Mouse (Mus musculus) activated CD4-positive, CD25-positive, alpha-beta regulatory T cell, adult 4 months (primary cell): Measurements from ENCODE around the gene Ak2. TPM values are rescaled to one million over a fixed set of nuclear protein-coding genes. Genes with fewer than 3 reads are reported as not detected.
A peak's percentile ranks its signal among the peaks of the same experiment; 100 is the strongest.

Source experiments
- ATAC-seq: one replicate; pipeline ENCODE4 v1.8.0; 2017
- polyA plus RNA-seq, 2 experiments: library from polyadenylated mRNA; unstranded; fragments of 100-300 nt; shearing (Covaris generic); gene quantifications; one replicate each; pipeline ENCODE4 v1.2.1; 2017

The Ak2 gene
- polyA plus RNA-seq, 2 experiments from 2014 or later, result 62.4 to 108 TPM

DNA sequence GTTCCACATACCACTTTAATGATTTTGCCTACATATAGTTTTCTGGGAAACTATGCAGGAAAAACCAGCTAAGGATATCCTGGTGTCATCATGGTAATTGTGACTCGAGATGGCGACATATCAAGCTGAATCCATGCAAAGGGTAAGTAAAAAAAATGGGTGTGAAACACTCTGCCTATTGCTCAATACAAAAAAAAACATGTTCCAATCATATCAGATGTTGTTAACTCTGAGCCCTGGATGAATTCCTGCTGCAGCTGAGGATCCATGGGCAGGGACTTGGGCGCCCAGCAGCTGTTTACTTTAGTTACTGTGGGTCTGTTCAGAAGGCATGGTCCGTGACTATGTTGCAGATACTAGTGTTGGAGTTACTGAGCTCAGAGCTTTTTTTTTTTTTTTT lies 15.2 kb upstream of the Ak2 start:
- no peak for ATAC-seq

DNA sequence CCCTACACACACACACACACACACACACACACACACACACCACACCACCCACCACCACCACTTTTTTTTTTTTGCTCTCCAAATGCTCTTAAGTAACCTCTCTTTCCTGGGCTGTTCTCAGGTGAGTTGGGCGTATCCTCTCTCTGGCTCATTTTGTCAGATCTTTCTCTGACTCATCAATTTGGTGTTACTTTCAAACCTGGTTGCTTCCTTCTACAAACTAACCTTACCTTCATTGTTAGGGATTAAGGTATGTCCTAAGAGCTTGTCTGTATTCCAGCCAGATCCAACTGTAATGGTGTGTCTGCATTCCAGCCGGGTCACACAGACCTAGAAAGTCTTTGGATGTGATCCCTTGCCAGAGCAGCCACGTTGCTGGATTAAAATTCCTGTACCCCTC lies 14.5 kb upstream of the Ak2 start:
- no peak for ATAC-seq

DNA sequence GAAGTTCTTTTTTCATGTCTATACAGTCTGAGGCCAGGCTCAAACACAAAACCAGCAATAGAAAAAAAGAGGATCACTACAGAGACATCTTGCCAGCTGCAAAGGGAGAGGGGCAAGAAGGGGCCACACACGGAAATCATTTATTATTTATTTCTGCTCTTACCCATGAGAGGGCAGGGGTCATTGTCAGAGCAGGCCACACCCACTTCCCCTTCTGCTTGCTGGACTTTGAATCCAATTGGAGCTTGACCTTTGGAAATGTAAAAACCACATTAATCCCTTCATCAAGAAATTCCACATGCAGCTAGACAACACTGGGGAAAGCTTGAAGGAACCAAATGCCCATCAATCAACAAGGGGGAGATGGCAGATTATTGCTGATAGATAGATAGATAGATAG lies 13.1 kb upstream of the Ak2 start:
- no peak for ATAC-seq

DNA sequence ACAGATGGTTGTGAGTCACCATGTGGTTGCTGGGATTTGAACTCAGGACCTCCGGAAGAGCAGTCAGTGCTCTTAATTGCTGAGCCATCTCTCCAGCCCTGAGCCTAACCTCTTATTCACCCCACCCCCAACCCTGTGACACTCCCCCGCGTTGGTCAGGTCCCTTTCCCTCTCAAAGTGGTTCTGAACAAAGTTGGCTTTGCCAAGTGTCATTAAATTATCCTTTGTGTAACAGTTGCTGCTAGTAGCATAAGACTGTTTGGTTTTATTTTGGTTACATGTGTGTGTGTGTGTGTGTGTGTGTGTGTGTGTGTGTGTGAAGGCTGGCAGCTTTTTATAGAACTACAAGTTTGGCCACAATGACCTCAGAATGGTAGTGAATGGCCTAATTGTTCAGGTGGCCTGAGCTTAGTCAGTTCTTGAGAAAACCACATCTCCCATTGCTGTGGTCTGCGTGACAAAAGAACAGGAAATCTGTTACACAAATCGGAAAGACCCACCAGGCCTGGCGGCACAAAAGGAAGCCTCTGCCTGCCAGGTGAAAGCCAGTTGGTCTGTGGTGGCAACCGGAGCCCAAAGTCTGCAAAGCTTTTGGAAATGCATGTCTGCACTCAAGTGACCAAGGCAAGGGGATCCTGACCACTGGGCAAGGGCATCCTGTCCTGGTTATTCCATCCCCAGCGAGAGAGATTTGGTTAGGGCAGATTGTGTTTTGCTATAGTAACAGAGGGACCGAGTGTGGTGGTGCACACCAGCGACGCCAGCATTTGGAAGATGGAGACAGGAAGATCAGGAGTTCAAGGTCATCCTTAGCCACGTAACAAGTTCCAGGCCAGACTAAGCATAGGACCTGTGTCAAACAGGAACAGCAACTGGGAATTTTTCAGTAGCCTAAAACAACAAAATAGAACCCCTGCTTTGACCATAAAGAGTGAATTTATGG lies 10.6 kb upstream of the Ak2 start:
- ATAC-seq, result peak; percentile 68

DNA sequence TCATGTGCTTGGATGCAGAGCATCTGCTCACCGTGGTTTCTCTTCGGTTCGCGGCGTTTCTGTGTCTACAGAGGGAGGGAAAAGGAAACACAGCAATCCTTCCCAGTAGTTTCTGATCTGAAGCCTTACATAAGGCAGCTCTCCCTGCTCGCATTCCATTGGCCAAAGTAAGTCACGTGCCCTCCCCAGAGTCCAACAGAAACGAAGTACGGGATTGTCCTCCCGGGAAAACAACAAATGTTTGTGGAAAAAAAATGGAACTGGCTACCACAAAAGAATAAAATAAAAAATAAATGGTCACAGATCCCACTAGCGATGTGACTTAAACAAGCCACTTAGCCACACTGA lies 10.0 kb upstream of the Ak2 start:
- no peak for ATAC-seq

DNA sequence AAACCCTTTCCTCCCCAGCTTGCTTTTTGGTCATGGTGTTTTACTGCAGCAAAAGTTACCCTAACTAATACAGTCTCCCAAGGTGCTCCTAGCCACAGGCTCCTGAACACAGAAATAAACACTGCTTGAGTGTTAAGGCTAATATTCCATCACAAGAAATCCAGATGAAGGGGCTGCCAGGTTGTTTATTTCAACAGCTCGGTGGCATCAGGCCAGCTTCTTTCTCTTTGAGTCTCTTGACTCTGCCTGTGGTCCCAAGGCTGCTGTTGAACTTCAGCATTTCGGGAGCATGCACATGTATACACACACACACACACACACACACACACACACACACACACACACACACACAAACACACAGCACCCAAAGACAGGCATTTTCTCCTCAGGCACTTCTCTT lies 8.6 kb upstream of the Ak2 start:
- ATAC-seq, result no peak

DNA sequence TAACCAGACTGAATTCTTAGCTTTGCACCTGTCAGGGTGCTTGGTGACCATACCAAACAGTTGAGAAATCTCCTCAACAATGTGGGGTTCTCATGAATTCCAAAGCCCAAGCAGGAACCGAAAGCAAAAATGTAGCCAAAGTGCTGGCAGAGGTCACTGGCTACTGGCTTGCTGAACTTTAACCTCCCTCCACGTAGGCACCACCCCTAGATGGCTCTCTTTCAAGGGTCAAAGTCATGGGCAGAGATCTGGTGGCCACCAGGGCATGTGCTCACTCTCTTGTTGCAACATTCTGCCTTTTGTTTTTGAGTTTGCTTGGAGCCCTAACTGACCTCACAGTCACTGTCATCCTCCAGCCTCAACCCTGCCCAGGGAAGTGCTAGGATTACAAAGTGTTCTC lies 8.1 kb upstream of the Ak2 start:
- ATAC-seq, result no peak

DNA sequence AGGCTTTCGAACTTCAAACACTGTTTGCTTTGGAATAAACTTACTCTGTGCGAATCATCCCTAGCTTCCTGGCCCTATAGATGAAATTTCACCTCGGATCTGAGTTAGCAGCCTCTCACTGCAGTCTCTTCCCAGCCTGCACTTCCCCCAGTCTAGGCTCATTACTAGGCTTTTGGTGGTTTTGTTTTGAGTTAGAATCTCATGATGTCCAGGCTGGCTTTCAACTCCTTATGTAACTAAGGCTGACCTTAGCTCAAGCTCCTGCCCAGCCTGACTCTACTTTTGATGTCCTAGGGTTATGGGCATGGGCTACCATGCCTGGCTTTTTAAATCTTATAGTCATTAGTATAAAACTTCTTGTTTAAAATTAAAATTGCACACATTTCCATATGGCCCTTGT lies 7.2 kb upstream of the Ak2 start:
- no peak for ATAC-seq

DNA sequence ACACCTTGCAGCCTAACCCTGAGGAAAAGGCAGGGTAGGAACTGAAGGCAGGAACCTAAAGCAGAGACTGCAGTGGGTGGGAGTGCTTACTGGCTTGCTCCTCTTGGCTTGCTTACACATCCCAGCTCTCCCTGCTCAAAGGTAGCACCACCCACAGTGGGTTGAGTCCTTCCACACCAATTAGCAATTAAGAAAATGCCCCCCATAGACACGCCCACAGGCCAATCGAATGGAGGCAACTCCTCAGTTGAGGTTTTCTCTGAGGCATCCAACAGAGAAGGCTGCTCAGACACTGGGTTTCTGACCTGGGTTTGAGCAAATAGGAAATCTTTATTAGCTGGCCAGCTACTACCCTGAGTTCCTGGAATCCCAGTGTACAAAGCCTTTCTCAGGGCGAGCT lies 2.8 kb upstream of the Ak2 start:
- no peak for ATAC-seq

DNA sequence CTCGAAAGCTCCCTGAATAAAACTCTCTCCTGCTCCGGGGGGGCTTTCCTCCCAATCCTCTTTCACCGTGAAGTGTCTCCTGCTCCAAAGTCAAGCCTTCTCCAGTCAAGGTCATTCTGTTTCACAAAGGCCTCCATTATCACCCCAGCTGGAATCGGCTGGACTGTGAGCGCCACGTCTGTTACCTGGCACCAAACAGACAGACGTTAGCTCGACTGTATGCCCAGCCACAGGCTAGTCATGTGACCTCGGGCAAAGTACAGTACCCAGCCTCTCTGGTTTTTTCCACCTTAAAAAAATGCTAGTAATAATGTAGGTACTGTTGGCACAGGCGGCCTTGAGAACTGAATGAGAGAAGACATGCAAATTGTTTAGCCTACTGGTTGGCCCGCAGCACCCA lies 2.1 kb upstream of the Ak2 start:
- ATAC-seq, result no peak

DNA sequence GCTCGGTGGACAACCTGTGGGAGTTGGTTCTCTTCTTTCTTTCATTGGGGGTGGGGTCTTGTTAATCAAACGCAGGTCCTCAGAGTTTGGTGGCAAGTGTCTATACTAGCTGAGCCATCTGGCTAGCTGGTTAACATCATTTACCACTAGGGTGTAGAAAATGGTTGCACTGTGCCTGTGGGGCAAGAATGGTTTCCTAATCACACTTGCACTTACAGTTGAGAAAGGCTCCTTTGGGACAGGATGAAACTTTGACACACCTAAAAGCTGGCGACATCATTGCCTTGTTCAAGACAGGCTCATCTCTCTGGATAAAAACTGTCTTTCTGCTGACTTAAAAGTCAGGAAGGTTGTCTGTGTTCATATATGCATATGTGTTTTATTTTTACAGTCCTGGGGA lies 418 bp downstream of the Ak2 start:
- no peak for ATAC-seq

DNA sequence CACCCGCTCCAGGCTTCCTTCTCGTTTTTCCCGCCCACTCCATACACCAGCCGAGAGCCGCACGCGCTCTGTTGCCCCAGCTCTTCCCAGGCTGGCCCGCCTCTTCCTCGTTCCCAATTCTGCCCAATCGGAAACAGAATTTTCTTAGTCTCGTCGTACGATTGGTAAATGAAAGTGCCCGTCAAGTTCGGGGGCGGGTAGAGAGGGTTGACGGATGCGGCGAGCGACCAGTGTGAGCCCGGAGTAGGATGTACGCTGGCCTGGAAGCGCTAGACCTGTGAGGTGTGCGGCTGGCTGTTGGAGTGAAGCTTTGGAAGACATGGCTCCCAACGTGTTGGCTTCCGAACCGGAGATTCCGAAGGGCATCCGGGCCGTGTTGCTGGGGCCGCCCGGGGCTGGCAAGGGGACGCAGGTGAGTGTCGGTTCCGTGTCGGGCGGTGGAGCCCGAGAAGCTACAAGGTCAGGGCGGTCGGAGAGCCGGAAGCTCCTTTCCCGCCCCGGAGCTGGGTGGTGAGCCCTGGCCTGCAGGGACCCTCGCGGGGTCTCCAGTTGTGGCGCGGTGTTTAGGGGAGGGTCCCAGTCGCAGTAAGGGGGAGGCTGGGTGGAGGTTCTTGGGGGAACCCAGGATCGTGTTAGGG lies 1.4 kb downstream of the Ak2 start:
- ATAC-seq, result peak; percentile 99

DNA sequence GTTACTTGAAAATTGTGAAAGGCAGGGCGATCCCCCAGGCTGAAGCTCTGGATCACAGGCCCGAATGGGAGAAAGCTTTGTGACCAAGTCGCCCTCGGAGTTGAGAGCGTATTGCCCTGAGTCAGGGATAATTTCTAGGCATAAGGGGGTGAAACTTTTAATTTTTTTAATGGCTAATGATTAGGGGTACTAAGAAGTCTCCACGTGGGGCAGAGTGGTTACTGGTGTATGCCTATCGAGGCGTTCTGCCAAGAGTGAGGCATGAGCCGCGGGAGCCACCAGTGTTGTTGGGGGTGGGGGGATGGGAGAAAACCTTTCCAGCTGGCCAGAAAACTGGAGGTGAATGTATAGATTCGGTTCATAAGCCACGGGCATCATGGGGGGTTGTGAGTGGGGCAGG lies 1.9 kb downstream of the Ak2 start:
- ATAC-seq, result no peak

DNA sequence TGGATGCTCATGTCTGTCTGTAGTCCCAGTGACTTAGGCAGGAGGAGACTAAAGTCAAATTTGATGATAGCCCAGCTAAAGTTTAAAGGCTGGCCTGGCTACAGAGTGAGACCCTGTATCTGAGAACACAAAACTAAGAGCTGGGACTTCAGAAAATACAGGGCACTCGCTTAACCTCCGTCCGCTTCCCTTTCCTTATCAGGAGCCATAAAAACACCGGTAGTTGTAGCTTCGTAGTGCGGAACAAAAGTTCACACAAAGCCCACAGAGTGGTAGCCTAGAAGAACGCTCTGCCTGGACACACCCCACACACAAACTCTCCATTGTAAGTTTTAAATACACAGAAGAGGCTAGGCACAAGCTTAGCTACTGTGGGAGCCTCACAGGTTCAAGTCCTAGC lies 3.5 kb downstream of the Ak2 start:
- no peak for ATAC-seq

DNA sequence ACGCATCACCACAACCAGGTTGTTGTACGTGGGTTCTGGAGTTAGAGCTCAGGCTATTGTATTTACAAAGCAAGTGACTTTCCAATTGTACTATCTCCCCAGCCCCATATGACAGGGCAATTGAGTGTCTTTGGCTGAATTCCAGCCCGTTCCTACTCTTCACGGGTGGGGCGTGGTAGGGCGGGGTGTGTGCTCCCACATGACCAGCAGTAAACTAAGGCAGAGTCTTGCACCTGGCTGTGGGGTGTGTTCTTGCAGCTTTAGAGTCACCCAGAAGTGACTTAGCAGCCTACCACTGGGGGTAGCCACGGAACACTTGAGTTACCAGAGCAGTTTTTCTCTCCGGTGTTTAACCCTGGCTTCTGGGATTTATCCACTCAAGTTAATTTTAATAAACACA lies 5.5 kb downstream of the Ak2 start:
- no peak for ATAC-seq

DNA sequence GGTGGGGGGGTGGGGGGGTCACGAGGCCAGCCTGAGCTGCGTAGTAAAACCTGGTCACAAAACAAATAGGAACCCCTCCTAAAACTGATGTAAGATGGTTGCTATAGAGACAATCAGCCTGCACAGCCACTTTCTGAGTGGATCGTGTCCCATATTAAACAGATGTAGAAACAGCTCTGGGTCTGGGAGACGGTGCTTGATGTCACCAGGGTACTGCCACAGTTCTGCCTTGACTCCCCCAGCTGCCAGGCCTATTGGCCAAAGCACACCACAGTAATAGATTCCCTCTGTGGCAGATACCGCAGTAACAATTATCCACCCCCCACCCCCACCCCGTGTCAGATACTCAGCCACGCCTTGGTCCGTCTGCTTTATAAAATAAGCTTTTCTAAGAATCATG lies 6.6 kb downstream of the Ak2 start:
- no peak for ATAC-seq

DNA sequence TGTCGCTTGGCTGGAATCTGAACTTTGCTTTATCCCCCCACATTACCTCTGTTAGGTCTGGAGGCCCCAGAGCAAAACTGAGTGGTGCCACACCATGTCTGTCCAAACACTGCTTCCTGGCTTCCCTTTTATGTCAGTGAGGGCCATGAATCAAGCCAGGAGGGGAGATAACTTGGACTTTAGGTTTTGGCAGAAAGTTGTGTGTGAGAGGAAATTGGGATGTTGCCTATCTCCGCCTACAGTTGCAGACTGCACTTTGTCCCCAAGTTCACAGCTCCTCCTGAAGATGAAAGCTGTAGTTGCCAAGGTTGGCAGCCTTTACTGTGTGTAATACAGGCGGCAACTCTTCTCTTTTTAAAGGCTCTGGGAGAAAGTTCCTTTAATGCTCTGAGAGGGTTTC lies 9.0 kb downstream of the Ak2 start:
- no peak for ATAC-seq

DNA sequence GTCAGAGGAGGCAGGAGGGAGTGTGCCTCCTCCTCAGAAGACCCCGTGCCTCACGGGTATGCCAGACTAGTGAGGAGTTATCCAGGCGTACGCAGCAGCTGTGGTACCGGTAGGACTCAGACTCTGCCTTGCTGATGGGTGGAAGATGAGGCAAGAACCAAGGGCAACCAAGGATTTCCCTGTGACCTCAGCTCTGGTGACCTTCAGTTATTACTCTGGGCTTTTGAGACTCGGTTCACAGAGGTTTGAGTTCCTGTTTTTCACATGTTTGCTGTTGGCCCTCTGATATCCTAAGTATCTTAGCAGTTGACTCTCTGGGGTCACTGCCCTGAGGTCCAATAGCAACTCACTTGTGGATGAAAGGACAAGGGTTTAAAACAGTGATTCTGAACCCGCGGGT lies 12.0 kb downstream of the Ak2 start:
- no peak for ATAC-seq

DNA sequence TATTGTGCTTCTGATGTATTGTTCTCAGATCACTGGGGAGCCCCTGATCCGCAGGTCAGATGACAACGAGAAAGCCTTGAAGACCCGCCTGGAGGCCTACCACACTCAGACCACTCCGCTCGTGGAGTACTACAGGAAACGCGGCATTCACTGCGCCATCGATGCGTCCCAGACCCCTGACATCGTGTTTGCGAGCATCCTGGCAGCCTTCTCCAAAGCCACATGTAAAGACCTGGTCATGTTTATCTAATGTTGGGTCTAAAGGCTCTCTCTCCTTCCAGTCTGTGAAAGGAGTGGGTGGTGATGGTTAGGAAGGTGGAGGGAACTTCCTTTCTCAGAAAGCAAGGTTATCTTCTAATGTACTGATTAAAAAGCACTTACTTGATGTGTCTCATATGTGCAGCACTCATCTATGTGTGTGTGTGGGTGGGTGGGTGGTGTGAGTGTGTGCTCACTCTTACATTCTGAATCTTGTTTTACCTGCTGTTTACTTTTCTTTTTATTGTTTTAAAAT lies 16.3 kb downstream of the Ak2 start:
- ATAC-seq, result peak; percentile 64

DNA sequence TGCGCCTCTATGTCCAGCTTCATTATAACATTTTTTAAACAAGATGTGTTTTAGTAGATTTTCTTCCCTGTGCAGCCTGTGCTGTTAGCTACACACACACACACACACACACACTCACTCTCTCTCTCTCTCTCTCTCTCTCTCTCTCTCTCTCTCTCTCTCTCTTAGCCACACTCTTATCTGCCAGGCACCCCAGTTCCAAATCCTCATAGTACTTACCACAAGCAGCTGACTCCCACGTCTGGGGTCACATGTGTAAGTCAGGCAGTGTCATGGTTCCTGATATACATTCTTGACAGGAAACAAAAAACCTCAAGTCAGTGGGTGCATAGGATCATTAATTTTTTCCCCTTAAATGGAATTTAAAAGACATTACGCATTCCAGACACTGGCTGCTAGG lies 16.9 kb downstream of the Ak2 start:
- ATAC-seq, result peak; percentile 75

DNA sequence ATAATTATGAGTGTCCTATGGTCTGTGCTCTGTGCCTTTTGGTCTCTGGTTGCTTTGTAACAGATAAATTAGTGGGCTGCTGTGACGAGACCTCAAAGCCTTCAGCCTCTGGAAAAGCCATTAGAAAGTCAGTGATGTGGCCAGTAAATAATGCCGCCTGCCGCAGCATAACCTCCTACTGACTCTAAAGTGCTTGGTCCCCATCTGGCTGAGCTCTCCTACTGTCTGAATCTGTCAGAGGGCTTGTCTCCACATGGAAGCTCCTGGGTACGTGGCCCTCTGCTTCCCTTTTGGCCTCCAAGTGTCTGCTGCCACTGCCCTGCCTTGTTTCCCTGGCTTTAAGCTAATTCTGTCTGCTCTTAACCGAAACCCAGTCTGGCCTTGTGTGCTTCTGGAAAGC lies 17.8 kb downstream of the Ak2 start:
- ATAC-seq, result no peak

DNA sequence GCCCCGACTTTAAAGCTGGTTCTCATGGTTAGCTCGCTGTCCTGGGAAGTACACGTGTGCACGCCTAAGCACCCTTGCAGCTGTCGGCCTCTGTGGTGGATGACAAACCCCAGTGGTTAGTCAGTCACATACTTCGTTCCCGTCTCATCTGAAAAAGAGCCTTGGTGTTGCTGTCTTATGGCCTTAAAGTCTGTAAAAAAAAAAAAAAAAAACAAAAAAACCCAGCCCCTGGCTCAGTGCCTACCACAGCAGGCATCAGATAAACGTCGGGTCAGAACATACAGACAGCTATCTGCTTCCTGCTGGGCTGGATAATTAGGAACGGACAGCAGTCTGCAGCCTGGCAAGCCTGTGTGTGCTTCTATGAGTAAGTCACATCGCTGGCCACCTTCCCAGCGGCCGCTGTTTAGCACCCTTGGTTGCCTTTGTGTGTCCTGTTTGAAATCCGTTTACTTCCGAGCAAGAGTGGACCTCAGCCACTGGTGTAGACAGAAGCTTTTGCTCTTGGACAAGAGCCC lies 19.9 kb downstream of the Ak2 start:
- ATAC-seq, result no peak

DNA sequence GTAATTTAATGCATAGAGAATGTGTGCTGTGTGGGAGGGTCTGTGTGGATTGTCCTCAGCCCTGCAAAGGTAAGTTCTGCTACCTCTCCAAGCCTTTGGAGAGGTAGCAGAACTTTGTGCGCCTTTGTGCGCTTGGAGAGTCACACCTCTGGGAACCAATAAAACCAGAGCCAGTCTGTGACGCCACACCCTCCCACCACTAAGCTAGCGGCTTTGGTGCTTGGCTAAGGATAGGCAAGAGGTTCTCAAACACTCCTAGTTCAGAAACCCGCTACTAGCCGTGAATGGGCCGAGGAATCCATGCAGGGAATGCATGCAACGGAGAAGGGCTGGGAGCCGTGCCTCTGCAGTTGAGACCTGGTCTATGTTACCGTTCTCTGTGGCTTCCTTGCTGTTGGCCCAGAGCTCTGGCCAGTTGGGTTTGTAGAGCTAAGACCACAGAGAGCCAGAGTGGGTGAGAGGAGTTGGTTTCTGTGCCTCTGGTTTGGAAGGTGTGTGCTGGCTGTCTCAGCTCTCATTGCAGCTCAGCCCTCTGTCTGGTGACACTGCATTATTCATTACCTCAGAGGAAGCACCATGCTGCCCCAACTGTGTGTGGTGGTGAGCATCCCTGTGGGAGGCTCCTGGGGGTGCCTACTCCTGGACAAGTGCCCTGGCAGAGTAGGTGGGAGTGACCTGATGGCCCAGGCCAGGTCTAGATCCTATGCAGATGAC lies 21.6 kb downstream of the Ak2 start:
- no peak for ATAC-seq
